Mouse (Mus musculus) heart, adult 9 months (tissue): Measurements from ENCODE around the gene Scrt2.
A peak's percentile ranks its signal among the peaks of the same experiment; 100 is the strongest.
"Not testable (repeated sequence)": the region's sequence is repeated elsewhere in the genome, so short reads cannot be mapped to it uniquely, and the experiment has no call there.

ENCODE experiments used
- DNase-seq, 2 experiments: peaks; one replicate each; pipeline ENCODE4 v3.0.0; 2022; ENCODE audit warnings: low spot score in 2 of 2

The Scrt2 gene

GRCm38 (mm10) chr2:152080685-152081541 lies at the start of gene Scrt2:
TSS of gene Scrt2 (plus strand) at chr2:152081529.
- DNase-seq: peak; percentile 25 to 36

DNA sequence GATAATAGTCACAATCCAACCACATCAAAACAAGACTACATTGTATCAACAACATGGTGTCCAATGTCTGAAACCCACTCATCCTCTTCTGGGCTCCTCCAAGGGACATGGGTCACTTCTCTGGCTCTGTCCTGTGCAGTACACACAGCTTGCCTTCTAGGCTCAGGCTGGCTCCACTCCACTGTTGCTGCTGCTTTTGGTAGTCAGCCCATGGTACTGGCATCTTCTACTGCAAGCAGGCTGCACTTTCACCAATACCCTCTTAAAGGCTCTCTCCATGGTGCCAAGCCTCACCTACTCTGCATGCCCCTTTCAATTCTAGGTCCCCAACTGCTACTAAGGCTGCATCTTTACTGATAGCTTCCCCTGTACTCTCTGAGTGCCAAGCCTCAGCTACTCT lies 41.2 kb upstream of the Scrt2 start:
- no peak for DNase-seq

DNA sequence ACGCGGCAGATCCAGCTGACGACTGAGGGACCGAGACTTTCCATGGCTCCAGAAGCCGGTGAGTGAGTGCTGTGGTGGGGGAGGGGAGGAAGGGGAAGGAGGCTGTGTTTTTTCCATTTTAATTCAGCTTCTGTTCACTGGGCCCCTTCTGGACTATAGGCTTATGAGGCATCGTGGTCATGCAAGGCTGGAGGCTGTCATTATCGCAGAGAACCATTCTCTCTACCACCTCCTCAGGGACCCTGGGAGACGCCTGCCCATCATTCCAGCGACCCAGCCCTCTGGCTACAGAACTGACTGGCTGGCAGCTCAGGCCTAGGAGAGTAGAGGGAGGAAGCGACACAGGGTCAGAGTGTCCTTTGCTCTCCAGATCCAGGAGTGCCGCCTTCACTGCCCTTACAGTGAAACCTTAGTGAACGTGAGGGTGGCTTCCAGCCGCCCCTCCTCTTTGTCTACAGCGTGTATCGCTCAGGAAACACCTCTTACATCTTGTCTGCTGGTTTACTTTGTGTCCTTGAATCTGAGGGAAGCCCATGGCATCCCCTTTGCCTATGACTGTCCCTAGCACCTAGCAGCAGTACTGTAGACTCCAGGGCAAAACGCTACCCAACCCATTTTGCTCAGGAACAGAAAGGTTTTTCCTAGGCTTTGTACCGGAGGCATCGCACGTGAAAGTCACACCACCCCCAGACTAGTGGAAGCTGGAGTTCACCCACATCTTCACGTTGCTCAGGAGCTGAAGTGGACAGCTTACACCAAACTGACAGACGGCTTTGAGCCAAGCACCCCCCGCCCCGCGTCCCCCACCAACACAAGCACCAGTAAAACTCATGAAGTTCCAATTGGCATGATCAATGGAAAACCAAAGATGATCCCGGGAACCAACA lies 34.0 kb upstream of the Scrt2 start:
- no peak for DNase-seq

- DNase-seq: no peak
Measured at GRCm38 (mm10) chr2:152048003-152048980, 33.0 kb upstream of the Scrt2 start.

DNA sequence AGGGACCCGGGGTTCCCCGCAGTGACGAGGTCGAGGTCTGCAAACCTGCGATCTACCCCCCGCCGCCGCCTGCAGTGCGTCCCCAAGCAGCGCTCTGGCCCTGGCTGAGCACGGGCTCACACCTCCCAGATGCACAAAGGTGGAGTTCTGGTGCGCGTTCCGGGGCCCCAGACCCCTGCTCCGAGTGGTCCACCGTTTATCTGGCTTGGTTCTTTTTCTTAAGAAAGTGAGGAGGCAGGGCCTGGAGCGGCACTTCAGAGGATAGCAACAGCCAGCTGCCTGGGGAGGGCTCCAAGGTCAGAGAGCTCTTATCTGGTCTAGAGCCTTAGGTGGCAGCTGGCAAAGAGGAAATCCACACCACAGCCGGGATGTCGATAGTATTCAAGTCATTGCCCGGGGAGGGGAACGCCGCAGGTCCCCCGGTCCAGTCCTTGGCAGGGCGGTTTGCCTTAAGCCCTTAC lies 32.3 kb upstream of the Scrt2 start:
- no peak for DNase-seq

- no peak for DNase-seq
Measured at GRCm38 (mm10) chr2:152049611-152050270, 31.6 kb upstream of the Scrt2 start.

DNA sequence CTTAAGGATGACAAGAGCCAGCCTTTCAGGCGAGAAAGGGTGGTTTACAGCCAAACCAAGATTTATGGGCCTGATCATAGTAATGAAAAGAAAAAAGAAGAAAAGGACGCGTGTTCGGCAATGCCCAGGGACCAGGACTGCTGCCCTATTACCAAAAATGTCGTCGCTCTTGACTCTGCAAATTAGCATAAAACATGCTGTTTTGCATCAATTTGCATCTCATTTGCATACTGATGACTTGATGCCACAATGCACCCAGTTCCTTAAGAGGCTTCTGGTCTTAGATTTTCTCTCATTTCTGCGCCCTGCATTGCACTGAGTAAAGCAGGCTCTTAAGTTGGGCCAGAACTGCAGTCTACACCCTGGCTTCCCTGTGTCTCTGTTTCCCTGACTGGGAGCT lies 31.0 kb upstream of the Scrt2 start:
- no peak for DNase-seq

GRCm38 (mm10) chr2:152051985-152052384 lies 29.3 kb upstream of the Scrt2 start:
- no peak for DNase-seq

DNA sequence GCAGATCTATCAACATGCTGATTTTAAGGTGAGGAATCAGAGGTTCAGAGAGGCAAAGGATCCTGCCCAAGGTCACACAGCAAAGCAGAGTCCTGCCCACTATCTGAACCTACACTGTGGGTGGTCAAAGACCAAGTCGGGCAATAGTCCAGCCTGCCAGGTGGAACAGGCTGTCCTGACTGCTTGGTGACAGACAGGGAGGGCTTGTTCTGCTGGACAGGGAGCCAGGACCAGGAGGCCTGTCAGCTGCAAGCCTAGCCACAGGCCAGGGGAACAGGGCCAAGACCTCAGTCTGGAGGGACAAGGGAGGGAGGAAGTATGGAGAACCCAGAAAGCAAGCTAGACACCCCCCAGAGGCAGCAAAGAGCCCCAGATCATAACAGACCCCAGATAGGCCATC lies 25.9 kb upstream of the Scrt2 start:
- DNase-seq: no peak

DNA sequence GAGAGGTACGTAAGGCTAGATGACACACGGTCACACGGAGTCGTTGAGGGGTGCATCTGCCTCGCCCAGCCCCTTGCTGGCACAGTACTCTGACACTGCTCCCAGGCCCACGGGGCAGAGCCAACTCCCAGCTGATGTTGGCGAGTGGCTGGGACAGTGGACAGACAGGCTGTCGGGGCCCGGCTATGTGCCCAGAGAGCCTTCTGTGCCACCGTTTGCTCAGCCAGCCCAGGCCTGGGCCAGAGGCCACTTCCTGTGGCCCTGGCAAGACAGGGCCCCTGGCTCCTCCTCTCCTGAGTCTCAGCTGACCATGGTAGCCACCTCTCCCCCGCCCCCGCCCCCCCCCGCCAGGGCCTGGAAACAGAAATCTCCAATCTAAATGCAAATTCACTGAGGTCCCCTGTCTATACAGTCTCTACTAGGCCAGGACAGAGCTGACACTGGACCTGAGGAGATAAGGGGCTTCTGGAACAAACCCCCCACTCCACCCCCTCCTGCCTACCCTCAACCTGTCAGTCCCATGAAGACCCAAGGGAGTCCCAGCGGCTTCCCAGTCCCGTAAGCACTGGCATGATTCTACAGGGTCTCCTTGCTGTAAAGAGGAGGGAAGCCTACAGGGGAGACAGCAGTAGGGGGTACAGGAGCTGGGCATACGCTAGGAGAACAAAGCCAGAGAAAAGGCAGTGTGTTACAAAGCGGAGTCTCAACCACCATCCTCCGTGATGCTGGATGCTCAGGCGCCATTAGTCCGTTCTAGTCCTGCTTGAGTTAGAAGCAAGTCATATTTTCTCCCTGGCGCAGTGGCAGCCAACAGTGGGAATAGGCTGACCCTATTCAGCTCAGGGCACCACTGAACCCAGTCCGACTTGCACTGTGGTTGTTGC lies 24.7 kb upstream of the Scrt2 start:
- peak in 1 of 2 experiments; percentile 27 for DNase-seq

GRCm38 (mm10) chr2:152057252-152057563 lies 24.1 kb upstream of the Scrt2 start:
- no peak for DNase-seq

DNA sequence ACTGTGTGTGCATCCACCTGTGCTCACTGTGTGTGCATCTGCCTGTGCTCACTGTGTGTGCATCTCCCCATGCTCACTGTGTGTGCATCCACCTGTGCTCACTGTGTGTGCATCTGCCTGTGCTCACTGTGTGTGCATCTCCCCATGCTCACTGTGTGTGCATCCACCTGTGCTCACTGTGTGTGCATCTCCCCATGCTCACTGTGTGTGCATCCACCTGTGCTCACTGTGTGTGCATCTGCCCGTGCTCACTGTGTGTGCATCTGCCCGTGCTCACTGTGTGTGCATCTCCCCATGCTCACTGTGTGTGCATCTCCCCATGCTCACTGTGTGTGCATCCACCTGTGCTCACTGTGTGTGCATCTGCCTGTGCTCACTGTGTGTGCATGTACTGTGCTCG lies 18.5 kb upstream of the Scrt2 start:
- DNase-seq: not testable (repeated sequence)

- no peak for DNase-seq
Measured at GRCm38 (mm10) chr2:152068660-152069433, 12.5 kb upstream of the Scrt2 start.

DNA sequence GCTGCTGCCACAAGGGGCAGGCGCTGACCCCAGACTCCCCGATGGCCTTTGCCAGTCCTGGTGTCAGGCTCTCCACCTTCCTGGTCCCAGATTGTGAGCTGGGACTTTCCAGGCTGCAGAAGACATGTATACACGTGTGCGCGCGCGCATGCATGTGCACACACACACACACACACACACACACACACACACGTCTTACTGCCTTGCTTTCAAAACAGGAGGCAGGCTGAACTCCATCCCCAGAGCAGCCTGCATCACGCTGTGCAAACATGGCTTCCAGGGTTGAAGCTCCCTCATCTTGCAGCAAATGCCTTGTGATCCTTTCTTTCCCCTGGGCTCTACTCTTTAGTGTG lies 11.9 kb upstream of the Scrt2 start:
- no peak for DNase-seq

DNA sequence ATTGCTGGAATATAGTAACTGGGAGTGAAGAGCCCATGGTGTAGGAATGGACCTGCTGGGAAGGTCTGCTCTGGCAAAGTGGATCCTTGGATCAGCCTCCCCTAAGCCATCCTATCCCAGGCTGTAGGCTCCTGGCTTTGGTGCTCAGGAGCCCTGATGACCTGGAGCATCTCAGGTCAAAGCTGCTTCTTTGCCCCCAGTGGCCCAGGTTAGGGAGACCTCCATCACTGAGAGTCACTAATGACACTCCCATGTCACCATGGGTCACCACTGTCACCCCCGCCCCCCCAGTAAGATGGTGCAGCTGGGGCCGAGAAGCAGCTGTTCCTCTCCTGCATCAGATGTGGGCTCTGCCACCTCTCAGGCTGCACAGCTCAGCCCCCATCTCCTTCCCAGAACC lies 11.4 kb upstream of the Scrt2 start:
- DNase-seq: no peak

GRCm38 (mm10) chr2:152074521-152074920 lies 6.8 kb upstream of the Scrt2 start:
- DNase-seq: no peak

GRCm38 (mm10) chr2:152075294-152075889 lies 5.9 kb upstream of the Scrt2 start:
- DNase-seq: no peak

DNA sequence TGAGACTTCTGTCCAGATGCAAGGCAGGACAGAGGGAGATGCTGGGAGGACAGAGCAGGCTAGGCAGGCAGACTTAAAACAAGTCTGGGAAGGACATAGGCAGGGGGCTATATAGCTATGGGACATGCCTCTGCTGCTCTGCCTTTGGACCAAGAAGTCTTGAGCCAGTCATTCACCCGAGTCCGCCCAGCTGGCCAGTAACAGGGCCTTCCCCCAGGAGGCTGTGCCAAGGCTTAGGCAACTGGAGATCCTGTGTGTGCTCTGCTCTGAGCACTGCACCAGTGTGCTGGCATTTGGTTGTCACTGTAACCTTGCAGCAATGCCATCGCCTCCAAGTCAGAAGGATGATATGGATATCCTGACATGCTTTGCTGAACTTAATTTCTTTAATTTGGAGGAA lies 4.0 kb upstream of the Scrt2 start:
- DNase-seq: no peak
